27 mouse cellular contexts compared by ENCODE assay signal in genomic region chr5:135410266-135410665, GRCm38 (mm10). TPM values are rescaled to one million over a fixed set of nuclear protein-coding genes. Genes with fewer than 3 reads are reported as not detected.
"Had no signal": no experiment of that assay in that cellular context is flagged by ENCODE, and none has a peak within 500 bp of the region (broad histone marks: within the 10 kb centered on the region; RNA-seq: fewer than 3 reads in every experiment).

No protein-coding gene starts in this region.

- DNase-seq: kidney, adult 2 months; kidney, postnatal 25 days; layer of hippocampus, postnatal 36 days; liver; lung, adult 18-20 months; lung, postnatal 10 days; lung, postnatal 36 days; thymus, postnatal 25 days had no signal

RNA-seq across cellular contexts. Expression of gene Trim50, which starts 57.2 kb away (rescaled TPM):
- total RNA-seq: layer of hippocampus, adult 8-10 months; layer of hippocampus, postnatal 36 days; left cerebral cortex, adult 8-10 months; left cerebral cortex, postnatal 14 days; monocyte, adult 5-6 weeks; neutrophil, adult 5-6 weeks had no signal
- polyA plus RNA-seq: kidney, embryonic 14.5 days; kidney, postnatal 0 days; limb, embryonic 10.5 days; limb, embryonic 13.5 days; liver, embryonic 12.5 days; liver, embryonic 15.5 days; lung, embryonic 15.5 days; midbrain, embryonic 10.5 days; midbrain, embryonic 16.5 days; myocyte; neural tube, embryonic 13.5 days; small intestine, adult 2 months; stomach, embryonic 14.5 days; thymus, postnatal 0 days had no signal
